Mouse (Mus musculus) CD8-positive naive resting alpha-beta T cell, adult 2 months (primary cell): Measurements from ENCODE around the gene Erc1.

Experiments used
- DNase-seq, 2 experiments: peaks; one replicate each; pipeline ENCODE4 v3.0.0; 2022; ENCODE audit warnings: low read depth in 2 of 2, low spot score in 2 of 2

Gene Erc1

DNA sequence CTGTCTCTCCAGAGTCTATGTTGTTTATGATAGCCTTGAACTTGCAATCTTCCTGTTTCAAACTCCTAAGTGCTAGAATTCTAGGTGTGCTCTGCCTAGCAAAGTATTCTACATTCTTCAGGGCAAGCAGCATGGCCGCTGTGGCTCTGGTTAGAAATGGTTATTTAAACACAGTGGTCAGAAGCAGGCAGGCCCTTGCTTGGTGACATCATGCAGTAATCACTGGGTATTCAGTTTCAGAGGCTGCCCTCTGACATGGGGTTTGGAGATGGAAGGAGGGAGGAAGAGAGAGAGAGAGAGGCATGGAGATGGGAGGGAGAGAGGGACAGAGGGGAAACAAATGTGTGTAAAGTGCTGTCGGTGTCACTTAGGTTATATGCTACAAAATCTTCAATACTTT lies 246.6 kb downstream of the Erc1 start:
- DNase-seq, result no peak

DNA sequence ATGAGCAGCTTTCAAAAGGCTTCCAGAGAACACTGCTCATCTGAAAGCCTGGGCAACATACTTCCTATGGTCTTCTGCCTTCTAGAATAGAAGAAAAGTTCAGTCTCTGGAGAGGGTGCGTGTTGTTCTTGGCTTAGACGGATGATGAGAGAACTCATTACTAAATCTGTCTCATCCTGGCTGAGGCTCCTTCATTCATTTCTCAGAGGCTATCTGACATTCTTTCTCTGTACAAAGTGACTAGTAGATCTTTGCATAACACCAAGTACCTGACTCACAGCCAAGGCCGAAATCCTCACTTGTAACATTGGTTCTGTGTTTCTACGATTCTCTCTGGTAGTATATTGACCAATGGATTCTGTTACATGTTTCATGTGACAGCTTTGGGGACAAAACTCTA lies 252.5 kb downstream of the Erc1 start:
- DNase-seq, result no peak

DNA sequence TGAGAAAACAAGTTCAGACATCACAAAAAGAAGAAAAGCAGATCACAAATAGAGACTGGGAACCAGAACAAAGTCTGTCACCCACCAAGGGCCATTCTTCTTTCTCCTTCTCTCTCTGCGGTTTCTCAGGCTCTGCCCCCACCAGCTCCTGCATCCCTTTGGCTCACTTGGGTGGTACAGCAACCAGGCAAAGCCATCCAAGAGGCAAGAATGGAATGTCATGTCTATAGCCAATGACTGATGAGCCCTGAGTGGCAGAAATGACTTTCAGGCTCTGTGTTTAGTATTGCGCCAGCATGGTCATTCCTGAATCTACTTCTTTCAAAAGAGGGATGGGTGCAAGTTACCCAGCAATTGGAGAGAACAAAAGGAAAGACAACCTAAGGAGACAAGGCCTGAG lies 257.1 kb downstream of the Erc1 start:
- DNase-seq, result no peak

DNA sequence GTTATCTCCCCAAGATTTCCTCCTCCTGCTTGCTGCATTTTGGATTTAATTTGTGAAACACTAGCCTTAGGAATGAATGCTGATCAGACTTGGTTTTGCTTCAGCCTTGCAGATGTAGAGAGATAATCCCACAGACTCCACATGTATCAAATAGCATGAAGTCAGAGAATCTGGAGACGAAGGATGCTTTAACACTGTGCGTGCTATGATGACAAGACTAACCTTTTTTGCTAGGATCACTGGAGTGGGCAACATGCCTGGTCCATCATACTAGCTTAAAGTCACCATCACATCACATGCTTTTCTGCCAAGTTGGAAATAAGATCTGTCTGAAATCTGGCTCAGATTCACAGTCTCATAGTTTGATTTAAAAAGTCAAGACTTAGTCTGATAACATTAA lies 260.1 kb downstream of the Erc1 start:
- DNase-seq, result no peak

DNA sequence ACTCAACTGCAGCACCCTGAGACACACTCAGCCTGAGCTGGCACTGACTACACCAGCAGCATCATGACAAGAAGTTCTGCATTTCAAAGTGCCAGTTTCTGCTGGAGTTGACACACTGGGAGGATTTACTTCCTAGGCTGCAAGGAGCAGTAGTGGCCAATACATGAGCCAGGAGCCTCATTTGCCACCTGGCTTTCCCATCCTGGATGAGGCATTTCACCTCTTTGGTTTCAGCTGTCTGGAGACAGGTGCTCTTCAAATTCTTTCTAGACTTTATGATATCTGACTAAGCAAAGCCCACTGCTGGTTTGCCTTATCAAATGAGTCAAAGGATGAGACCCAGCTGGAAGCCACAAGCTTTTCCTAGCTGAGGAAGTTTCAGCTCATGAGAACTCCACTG lies 260.5 kb downstream of the Erc1 start:
- no peak for DNase-seq

DNA sequence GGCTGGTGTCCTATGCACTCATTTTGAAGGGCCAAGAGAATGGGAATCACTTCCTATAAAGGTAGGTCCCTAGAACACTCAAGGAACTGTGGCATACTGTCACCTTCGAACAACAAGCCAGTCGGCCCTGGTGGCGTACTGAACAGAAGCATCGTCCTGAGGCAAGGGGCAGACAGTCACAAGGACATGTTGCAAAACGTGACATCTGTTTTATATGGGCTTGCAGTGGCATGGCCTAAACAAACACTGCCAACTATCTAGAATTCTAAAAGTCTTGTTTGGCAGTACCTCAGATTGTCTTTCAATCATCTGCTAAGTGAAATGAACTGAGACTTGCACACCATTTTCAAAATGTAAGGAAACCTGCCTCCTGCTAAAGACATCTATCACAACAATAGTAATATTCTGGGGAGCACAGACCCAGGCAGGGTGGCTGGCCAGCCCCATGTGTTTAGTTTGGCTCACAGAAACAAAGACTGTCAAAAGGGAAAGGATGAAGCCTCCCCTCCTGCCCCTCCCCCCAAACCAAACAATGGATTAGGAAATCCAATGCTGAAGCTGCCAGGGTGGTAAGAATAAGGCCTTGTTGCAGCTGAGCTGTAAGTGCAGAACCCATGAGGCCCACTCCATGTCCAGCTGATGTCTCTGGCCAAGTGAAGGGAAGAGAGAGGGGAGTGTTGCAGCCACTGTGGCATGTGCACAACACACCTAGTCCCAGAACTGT lies 262.2 kb downstream of the Erc1 start:
- DNase-seq, result no peak

DNA sequence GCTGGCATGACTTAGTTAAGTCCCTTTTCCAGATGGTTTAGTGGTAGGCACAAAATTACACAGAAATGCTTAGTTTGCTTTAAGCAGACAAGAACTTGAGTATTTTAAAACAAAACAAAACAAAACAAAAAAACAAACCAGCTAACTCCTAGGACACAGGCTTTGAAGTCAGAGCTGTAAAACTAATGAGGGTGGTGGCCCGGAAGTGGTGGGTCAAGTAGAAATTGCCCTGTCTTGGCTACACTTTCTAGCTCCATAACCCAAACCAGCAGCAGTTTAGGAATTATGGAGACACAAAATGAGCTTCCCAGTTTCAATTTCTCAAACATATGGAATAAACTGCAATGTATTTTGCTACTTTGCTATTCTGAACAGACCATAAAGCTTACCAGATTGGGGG lies 263.9 kb downstream of the Erc1 start:
- DNase-seq, result no peak

DNA sequence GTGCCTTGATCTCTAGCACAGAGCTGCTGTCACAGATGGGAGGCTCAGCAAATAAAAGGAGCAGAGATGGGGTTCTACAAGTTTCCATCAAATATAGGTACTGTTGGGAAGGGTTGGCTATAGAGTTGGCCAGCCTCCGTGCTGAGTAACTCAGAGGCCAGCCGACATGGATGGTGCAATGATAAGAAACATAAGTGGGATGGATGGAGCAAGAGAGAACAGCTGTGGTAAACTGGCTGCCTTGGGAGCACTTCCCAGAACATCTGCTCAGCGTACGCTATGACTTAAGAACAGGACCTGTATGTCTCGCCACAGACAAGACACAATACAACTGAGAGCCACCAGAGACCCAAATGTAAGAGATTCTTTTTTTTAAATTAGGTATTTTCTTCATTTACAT lies 264.8 kb downstream of the Erc1 start:
- no peak for DNase-seq

DNA sequence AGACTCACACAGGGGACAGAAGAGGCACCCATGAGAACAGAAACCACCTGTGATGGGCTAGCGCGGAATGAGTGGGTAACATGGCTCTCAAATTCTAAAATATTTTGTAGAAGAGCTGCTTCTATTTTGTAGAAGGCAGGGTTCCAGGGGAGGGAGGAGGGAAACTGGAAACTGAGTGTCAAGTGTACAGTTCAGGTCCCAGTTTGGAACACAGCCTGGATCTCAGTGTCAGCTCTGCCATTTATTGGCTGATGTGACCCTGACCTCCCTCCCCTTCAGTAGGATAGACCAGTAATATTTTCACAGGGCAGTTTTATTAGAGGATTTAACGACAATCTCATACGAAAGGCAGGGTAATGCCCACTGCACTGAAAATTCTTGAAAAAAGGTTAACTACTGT lies 271.3 kb downstream of the Erc1 start:
- DNase-seq, result no peak

DNA sequence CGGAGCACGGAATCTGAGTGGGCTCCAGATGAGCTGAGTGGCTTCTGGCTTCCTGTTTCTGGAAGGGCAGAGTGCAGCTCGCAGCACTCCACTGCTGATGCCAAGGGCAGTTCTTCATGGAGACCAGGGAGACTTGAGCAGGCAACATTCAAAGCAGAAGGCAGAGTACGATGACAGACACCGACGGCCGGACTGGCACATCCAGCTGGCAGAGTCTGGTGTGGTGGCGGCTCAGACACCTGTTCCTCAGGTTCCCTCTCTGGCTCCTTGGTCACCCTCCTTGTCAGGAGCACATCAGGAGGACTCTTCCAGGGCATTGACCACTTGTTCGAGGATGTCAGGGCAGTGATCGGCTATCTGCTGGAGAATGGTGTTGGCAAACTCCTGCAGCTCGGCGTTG lies 272.6 kb downstream of the Erc1 start:
- no peak for DNase-seq

DNA sequence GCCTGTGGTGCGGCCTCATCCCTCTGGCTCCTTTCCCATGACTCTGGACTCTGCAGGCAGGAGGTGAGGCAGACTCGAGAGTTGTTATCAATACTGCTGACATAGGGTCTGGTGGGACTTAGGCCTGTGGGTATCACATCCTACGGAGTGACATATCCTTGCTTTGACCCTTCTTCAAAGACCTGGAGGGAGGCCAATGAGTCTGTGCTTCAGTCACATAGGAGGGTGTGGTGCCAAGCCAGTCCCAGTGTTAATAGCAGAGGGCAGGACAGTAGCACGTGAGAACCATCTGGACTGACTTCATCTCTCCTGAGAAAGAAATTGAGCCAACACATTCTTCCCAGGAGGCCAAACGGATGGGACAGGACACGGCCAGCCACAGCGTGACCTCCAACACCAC lies 275.7 kb downstream of the Erc1 start:
- no peak for DNase-seq

DNA sequence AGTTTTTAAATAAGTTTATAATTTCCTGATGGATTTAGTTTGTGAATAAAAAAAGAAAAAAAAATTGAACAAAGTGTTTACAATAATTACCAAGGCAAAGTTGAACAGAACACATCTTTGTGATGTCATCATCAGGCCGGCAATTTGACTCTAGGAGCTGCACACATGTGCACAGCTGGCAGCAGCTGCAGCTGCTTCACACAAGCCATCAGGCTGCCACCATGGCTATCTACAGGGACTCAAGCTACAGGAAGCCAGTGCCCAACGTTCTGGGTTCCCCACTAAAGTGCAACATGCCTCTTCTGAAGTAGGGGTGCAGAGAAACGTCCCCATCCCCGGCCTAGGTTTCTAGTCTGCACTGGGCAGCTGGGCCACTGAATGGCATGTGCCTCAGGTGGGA lies 277.2 kb downstream of the Erc1 start:
- DNase-seq, result no peak

DNA sequence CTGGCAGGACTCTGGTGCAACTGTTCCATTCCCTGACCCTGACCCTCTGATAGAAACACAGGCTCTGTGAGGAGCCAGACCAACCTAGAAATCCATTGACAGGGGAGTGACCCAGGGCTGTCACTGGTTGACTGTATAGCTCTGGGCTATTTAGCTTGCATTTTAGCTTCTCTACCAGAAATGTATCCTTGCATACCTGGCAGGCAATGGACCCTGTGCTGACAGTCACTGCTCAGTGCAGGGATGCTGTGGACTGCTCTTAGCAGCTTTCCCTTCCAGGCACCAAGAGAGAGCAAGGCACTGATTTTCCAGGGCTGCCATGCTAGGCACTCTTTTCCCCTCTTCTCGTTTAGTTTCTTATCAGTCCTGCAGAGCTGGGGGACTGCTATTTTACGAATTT lies 279.6 kb downstream of the Erc1 start:
- DNase-seq, result no peak

DNA sequence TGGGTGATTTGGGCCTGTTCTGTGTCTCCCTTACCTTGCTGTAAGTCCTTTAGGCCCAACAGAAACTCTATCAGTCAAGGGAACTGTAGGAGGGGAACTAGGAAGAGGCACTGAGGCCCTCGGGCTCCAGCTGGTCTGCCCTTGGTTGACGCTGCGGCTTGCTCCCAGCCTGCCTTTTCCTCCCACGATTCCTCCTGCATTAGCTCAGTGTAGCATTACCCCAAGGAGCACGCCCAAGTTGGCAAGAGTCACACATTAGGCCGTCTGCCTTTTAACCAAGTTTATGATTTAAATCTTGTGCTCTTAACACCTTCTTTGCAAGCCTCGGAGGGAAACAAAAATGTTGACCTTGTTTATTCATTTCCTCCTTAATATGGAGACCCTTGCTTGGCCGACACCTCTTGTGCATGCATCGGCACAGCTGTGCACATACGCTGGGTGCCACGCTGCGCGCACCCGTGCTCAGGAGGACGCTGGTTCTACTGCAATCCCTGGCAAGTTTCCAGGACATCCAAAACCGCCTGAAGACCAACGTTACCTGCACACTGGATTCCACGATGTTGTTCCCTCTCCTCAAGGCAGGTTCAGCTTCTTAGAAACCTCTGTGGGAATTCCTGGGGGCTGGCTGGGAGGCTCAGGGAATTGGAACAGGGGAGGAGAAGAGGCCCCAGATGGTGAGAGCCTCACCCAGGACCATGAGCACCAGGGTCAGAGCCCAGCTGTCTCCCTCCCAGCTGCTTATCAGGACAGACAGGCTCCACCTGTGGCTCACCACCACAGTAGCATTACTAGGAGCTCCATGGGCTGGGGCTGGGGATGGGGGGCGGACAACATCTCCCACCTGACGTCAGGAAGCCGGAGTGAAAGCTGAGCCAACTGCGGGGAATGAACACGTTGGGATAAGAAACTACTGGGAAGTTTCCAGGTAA lies 282.3 kb downstream of the Erc1 start:
- no peak for DNase-seq

DNA sequence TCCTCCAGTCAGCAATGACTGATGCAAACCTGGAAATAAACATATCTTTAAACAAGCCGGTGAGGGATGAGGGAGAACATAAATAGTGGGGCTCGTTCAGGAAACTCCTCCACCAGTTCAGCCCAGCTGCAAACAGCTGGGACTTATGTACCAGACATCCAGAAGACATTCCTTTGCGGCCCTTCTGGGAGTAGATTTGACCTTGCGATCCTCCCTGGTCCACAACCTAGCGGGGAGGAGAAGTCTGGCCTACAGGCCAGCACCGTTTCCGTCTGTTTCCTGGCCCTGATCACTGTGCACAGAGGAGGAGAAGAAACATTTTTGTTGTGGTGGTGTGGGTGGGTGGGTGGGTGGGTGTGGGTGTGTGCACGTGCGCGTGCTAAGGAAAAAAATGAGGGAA lies 285.4 kb downstream of the Erc1 start:
- no peak for DNase-seq

DNA sequence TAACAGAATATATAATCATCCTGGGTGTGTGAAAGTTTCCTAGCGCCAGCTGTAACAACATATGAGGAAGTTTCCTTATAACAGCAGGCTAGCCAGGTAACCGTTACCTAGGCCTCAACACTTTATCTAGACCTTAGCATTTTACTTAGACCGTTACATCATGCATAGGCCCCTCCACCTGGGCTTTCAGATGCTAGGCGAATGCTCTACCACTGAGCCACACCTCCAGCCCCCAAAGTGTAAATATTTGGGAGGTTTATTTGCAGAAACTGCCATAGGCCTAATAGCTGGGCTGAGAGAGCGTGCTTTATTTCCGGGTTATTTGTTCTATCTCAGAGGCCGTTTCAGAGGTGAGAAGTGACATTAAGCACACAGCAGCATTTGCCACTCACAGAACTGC lies 289.1 kb downstream of the Erc1 start:
- DNase-seq, result no peak

DNA sequence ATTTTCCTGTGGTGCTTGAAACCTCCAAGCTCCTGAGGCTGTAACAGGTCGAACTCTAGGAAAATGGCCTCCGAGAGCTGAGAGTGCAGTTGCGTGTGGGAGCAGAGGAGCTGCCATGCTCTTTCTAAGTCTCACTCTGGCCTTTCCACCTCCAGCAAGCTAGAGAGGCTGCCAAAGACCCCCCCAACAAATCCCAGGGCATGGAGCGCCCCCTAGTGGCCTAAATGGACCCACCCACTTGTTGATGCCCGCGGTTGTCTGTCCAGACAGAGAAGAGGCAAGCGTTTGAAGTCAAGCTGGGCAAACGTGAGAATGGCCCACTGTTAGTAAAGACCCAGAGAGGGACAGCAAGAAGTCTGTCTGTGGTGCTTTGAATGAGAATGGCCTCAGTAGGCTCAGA lies 293.5 kb downstream of the Erc1 start:
- peak; percentile 25 to 27 for DNase-seq

DNA sequence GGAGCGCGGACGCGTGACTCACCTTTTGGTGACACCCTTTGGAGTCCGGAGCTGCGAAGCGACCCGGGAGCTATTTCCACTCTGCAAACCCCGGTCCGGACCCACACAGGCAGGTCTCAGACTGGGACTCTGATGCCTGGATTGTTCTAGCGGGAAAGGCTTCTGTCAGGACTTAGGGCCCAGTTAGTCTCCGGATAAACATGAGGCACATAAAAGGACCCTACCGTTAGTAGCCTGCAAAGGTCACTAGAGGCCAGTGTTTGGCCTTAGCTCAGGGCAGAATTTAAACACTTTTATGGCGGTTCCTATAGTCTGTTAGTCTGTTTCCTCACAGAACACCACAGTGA lies 303.5 kb downstream of the Erc1 start:
- peak; percentile 19 to 30 for DNase-seq

DNA sequence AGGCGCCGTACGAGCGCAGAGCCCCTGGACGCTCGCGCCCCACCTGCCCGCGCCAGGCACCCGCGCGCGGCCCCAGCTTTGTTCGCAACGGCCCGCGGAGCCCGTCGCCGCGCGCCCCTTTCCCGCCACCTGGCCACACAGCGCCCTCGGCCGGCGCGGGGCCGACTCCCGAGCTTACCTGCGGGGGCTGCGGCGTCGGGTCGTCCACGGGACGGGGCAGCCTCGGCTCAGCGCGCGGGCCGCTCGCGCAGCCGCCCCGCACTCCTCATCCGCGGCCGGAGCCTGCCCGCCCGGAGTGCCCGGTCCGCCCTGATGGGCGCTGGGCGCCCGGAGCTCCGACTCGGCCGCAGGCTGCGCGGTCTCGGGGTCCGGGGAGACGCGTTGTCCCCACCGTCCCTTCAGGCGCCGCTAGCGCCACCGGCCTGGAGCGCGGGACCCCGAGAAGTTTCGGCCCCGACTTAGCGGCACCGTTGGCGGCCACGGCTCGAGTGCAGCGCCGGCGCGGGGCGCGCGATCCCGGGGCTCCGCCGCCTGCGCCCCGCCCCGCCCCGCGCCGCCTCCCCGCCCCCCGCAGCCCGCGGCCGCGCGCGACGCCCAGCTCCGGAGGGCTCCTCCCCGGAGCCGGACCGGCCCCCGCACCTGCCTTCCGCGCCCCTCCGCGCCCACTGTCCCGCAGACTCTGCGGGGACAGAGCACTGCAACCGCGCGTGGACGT lies 304.0 kb downstream of the Erc1 start, which contains the start of gene Wnt5b:
Wnt5b (minus strand) TSS at position 545 of the 715 bp plus-strand sequence.
- no peak for DNase-seq

DNA sequence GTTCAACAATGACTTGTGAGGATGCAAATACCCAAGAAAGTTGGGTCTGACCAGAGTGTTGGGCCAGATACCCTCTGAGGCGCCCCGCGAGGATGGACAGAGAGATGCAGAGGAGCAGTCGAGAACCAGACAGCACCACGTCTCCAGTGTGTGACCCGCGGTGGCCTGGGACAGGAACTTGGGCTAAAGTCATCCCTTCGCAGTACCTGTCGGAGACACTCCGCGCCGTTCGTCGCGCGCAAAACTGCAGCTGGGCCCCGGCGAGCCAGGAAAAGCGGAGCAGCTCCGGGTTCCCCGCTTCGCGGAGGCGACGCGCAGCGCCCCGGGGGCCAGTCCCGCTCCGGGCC lies 304.5 kb downstream of the Erc1 start:
- no peak for DNase-seq

DNA sequence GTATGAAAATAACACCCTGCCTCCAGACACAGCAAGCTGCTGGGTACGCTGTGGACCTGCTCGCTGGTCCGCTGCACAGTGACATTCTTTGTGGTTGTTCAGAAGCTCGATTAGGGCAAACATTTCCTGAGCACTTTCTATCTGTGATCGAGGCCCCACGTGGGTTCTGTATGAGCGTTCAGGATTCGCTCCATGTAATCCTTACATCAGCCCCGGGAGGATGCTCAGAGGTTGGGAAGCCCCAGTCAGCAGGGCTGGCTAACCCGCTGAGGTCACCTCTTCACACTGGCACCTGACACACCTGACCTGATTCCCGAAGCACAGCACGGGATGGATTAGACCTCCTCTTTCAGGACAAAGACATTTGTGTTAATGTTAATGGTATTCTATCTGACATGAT lies 312.1 kb downstream of the Erc1 start:
- no peak for DNase-seq

DNA sequence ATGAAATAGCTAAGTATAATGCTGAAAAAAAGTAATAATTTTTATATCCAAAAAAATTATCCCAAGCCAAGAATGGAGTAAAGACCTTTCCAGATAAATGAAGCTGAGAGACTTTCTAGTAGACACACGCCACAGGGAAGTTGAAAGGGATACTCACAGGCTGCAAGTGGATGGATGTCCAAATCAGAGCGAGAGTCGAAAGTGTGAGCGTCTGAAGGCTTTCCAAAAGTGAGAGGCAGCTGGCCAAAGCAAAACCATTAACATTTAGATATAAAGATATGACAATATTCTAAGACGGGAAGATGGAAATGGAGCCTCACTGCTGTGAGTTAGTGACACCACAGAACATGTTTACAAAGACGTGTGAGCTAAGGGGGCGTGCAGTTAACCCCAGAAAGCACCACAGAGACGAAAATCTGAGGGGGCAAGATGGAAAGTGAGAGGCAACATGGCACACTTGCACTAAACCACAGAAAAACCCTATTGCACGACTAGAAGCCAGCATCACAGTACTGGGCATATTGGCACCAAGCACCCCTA lies 314.7 kb downstream of the Erc1 start:
- DNase-seq, result no peak
